Mouse (Mus musculus) C2C12 (cell line): Measurements from ENCODE around the gene Sim2.

Experiments used
- CTCF ChIP-seq: IDR thresholded peaks from one replicate; pipeline ENCODE4 v1.5.1; 2011; ENCODE audit not compliant: control insufficient read depth, insufficient read depth, insufficient read length
- USF1 ChIP-seq: IDR thresholded peaks from one replicate; pipeline ENCODE4 v1.6.1; 2011; ENCODE audit warnings: low read depth, mild to moderate bottlenecking, control low read depth, moderate library complexity

DNA sequence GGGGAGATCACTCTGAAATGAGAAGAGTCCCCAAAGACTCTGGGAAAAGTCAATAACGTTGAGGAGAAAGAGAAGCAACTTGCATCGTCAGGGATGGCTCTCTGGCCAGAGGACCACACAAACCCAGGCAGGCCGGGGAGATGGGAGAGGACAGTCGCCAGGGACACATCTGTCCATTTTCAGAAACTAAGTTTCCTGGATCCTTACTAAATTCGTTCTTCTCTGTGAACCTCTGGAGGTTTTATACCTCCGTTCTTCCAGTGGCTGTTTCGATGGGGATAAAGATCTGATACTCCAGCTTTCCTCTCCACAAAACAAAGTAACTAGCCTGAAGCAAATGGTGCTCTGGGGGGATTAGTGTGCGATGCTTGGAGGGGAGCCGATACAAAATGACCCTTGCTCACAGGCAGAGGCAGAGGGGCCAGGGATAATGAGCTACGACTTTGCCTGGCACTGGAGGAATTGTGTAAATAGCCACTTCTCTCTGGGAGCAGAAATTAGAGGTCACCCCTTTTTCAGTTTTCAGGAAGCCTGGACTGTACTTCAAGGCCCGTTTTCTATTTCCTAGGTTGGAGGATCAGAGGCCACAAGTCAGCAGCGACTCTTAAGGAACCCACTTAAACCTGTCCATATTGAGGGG is 7.9 kb downstream of the Sim2 start:
- TF ChIP-seq CTCF (no peak), USF1 (no peak)
